Mouse (Mus musculus) stomach, postnatal 0 days (tissue): ENCODE data around the gene Pdss2.

Source experiments
- CTCF ChIP-seq: IDR thresholded peaks from 2 replicates; pipeline ENCODE4 v1.5.1; 2016; ENCODE audit warnings: antibody characterized with exemption, low read depth, mild to moderate bottlenecking, moderate library complexity
- EP300 ChIP-seq: optimal IDR thresholded peaks from 2 replicates; pipeline ENCODE3; 2016; ENCODE audit warnings: antibody characterized with exemption

DNA sequence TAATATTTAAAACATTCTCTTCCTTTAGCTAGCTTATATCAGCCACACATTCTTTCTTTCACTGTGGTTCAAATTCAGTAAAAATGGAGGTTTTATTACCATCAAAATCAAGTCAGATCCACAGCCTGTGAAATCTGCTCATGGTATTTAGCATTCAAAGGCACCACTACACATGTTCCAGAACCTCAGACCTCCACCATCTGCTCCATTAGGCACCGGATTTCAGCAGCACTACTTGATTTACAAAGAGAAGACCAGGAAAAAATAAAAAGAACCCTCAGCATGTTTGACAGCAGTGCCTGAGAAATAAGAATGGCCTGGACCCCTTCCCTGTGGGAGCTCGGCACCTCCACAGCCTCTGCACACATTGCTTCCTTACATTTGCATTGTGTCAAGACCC, 128.4 kb downstream of the Pdss2 start:
- TF ChIP-seq CTCF = no peak
- no peak for TF ChIP-seq EP300
